Mouse (Mus musculus): ENCODE measurements at regions not wholly inside any gene's neighbourhood (a gene's known extent, or its start where the extent isn't known, plus 50 kb on each side); places are given as distances from the start of the nearest gene placed in this dataset.
A peak's percentile ranks its signal among the peaks of the same experiment; 100 is the strongest.

DNA sequence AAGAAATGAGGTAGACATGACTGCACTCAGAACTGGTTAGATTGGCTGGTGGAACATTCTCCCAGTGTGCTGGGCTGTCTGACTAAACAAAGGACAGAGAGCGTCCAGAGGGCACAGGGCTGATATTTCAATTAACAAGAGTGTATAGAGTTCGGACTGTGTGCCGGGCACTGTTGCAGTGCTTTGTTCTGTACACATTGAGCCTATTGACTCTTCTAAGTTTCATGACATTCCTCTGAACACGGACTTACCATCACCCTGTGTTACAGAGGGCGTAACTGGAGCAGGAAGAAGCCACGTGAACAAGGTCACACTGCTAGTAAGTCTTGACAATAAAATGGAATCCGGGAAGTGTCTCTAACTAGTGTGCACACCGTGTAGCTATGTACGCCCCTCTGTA, 92.1 kb upstream of the Barx2 start:
- no peak for DNase-seq (ENCODE audit: low read depth)

DNA sequence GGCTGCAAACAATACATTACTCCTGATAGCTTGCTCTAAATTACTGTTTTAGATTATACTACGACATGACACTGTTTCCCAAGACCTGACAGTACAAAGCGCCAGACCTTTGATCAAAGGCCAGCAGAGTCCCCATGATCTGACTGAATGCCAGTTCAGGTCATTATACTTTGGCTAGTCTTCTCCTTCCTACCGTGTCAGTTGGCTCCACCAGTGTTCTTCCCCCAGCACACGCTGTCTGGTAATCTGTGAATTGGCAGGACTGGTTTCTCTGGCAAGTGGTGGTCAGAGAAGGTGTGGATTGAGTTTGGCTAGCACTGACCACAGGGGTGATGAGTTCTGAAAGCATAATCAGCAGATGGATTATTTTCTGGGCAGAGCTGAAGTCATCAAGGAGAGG, 93.1 kb upstream of the Barx2 start:
- DNase-seq (ENCODE audit: low read depth): no peak

DNA sequence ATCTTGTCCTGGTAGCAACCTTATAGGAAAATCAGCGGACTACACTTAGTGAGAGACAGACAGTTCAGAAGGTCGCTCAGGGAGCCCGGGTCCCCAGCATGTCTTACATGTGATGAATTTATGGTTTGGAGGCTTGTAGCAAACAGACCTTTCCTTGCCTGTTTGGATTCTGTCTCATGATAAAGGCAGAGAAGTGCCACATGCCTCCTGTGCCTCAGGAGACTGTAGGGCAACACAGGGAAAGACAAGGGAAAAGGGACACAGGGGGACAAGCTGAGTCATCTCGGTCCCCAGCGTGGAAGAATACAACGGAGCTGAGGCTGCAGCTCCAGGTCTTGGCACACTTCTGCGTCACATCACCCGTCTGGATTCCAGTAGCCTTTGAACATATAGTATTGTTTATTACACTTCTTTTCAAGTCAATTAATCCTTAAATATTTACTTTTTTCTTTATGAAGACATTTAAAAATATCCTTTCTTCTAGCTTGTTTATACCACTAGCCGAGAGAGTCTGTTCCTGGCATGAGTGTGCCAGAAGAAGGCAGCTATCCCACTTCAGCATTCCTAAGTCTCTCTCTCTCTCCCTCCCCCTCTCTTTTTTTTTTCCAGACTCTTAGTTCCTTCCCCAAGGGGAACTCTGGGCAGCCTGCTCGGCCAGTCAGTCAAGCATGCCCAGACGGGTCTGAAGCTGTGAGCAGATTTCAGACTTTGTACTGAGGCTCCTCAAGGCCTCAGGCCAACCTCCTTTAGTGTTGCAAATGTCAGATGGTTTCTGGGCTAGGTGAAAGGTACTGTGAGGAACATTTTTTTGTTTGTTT, 97.9 kb upstream of the Barx2 start:
- DNase-seq (ENCODE audit: low read depth): no peak

DNA sequence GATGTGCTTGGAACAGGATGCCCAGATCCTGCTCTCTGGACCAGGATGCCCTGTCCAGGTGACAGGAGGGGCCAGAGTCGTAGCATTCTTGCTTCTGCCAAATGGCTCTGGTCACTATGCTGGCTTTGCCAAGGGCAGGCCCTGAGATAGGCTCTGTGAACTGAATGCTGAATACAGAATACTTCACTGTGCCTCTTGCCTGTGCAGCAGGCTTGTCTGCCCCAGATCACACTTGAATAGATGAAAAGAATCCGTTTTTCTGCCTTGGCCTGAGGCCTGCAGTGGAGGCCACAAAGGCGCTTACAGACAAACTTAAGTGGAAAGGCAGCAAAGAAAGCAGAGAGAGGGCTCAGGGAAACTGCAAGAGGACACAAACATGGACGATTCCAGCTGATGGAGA, 99.7 kb upstream of the Arhgap32 start:
- DNase-seq (ENCODE audit: low read depth): no peak

DNA sequence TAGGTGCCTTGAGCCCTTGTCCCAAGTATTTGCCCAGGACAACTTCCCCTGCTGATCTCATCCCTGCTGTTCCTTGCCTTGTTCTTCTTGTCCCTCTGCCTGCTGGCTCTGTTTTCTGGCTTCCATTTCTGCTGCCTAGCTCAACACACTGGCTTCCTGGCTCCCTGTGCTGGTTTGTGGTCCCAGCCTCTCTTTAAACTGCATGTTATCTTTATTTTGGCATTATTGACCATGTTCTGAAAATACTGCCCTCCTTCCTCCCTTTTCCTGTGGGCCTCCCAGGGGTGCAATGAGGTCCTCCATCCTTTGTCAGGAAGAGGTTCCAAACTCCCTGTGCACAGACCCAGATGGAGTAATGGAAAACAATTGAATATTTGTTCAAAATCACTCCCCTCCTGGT, 97.9 kb upstream of the Arhgap32 start:
- no peak for DNase-seq (ENCODE audit: low read depth)

DNA sequence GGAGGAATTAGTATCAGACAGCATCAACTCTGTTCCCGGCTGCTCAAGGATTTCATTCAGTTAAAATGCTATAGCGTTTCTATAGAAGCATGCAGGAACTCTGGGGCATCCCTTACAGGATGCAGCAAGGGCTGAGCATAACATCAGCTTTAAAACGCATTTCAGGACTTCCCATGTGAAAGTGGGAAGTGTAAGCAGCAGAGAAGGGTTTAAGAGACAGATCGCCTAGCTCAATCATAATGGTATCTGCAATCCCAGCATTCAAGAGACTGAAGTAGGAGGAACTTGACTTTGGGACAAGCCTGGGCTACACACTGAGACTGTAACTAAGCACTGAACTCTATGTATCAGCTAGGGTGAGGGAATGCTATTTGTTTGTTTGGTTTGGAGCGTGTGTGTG, 96.2 kb upstream of the Arhgap32 start:
- DNase-seq (ENCODE audit: low read depth): no peak

DNA sequence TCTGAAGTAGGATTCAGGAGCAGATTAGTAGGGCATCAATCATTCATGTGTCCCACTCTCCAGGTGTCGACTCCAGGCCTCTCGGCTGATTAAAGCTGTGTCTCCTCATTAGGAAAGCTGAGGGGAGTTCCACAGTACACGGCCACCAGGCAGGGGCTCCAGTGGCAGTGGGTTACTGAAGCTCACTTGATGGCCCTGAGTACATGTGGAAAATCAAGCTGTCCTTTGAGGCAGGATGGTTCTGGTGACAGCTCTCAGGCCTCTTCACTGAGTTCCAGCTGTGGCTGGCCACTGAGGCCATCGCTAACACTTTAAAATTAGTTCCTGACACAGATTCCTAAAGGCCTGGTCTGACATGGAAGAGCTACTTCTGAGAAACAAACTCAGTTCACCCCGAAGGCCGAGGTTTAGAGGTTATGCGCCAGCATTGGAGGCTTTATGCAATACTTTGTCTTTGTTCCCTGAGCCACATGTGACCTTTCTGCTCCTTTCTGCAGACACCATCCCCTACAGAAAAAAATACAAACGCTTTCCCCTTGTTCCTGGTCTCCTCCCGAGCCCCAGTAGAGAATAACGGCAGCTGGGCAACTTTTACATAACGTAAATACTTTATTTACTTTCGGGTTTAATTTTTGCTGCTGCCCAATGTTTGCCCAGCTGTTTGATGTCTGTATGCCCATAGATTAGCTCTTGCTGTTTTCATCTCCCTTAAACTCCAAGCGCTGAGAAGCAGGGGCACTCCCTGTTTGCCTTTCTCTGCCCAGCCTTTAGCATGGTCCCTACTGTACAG, 94.8 kb upstream of the Arhgap32 start:
- DNase-seq (ENCODE audit: low read depth): no peak

DNA sequence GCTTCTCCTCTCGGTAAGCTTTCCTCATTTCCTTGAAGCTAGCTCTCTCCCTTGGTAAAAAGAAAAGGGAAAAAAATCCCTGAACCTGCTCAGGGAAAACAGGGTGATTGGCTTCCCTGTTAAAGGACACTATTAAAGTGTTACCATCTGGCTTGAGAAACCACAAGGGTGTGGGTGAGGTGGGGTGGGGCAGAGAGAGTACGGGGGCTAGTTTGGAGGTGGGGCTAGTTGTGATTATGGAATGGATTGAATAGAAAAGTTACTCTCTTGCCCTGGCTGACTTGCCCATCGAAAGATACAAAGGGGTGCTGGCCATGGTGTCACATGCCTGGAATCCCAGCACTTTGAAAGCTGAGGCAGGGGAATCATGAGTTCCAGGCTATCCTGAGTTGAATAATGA, 94.2 kb upstream of the Arhgap32 start:
- no peak for DNase-seq (ENCODE audit: low read depth)

DNA sequence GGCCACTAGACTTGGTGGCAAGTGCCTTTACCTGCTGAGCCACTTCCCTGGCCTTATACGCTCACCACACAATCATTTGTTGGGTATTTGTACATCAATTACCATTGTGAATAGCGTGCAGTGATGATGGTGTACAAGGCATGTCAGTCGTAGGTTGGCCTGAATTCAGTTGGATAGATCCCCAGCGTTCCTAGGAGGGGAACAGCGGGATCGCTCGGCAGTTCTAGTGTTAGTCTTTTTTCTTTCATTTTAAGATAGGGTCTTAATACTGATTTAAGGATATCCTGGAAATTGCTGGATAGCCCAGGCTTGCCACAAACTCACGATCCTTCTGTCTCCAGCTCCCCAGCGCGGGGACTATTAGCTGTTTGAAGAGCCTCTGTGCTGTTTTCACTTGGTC, 92.9 kb upstream of the Arhgap32 start:
- no peak for DNase-seq (ENCODE audit: low read depth)

DNA sequence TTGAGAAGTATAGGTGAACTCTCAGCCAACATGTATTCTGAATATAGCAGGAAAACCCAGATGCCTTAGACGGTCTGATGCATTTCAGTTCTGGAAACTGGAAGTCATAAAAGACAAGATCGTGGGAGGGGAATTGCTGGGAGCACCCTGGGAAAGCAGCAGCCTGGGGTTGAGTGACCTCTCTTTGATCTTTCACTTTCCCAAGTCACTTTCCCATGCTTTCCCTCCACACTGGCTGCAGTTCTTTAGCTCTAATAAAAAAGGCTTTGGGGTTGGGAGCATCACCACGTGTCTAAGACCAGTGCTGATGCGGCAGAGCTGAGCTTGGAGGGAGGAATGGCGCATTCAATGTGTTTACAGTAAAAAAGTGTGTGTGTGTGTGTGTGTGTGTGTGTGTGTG, 91.2 kb upstream of the Arhgap32 start:
- DNase-seq (ENCODE audit: low read depth): no peak

DNA sequence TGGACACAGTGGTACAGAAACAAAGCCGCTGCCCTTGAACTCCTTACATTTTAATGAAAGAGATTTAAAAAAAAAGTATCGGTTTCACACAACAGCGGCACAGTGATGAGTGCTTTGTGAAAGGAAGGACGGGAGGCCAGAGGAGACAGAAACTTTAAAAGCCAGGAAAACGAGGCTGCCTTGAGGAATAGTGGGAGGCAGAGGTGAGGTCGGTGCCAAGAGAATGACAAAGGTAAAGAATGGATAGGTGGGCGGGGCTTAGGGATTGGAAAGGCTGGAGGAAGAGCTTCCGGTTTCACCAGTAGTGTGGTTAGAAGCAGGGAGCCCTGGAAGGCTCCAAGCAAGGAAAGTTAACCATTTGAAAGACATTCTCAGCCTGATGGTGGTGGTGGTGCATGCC, 88.0 kb upstream of the Arhgap32 start:
- DNase-seq (ENCODE audit: low read depth): no peak

DNA sequence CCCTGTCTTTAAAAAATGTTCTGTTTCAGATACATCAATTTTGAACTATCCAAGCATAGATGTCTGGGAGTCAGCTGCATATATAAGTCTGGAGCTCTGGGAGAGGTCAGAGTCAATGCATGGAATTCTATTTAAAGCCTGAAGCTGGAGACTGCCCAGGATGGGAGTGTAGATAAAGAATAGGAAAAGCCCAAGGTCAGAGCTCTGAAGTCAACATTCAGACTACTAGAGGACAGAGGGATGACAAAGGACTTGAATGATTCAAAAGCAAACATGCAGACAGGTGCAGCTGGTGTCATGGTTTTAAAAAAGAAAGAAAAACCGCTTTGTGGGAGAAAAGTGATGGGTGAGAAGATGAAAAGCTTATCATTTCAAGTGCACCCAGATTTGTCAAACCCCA, 86.9 kb upstream of the Arhgap32 start:
- DNase-seq (ENCODE audit: low read depth): no peak

DNA sequence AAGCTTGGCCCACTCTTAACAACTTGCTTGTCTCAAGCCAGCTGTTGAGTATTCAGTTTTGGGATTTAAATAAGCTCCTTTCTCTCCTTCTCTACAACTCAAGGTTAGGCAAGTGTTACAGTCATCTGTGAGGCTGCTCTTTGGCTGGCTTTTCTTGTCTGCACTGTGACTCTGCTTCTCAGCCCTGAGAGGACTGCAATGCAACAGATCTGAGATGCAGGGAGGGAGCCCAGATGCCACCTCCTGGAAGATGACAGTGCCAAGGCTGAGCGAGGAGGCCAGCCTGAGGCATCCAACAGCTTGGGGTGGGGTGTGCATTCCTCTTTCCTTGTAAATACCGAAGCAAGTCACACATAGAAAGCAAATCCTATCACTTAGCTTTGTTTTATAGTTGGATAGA, 86.2 kb upstream of the Arhgap32 start:
- DNase-seq (ENCODE audit: low read depth): no peak

DNA sequence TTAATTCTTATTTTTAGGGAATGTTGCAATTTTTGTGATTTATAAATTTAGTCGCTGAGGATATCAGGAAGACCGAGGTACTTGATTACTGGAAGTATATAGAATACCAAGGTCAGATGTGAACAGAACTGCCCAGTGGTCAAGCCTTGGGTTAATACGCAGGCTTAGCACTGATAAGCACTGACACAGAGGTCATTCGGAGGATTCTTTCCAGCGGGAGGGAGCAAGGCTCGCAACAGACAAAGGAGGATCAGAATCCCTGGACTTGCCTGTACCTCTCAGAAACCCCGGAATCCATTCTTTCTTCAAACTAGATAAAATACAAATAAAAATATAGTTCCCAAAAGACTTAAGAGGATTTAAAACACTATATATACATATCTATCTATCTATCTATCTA, 85.7 kb upstream of the Arhgap32 start:
- no peak for DNase-seq (ENCODE audit: low read depth)

DNA sequence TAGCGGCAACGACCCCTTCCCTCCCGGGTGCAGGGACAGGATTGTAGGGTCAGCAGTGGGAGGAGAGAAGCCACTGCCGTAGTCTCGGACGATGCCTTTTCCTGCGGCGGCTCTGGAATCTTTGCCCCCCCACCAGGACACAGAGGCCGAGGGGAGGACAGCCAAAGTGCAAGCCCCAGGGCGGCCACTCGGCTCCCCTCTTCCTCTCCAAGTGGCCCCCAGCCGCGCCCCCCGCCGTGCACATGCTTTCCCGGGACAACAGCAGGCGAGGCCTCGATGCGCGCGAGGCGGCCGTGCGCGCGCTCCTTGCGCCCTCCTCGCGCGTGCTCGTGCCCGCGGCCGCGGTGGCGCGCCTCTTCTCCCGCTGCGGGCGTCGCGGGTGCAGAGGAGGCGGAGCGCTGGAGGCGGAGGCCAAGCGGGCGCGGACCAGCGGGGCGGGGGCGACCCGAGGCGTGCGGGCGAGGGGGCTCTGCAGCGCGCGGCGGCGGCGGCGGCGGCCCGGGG, 83.9 kb upstream of the Arhgap32 start:
- peak; percentile 11 for DNase-seq (ENCODE audit: low read depth)

DNA sequence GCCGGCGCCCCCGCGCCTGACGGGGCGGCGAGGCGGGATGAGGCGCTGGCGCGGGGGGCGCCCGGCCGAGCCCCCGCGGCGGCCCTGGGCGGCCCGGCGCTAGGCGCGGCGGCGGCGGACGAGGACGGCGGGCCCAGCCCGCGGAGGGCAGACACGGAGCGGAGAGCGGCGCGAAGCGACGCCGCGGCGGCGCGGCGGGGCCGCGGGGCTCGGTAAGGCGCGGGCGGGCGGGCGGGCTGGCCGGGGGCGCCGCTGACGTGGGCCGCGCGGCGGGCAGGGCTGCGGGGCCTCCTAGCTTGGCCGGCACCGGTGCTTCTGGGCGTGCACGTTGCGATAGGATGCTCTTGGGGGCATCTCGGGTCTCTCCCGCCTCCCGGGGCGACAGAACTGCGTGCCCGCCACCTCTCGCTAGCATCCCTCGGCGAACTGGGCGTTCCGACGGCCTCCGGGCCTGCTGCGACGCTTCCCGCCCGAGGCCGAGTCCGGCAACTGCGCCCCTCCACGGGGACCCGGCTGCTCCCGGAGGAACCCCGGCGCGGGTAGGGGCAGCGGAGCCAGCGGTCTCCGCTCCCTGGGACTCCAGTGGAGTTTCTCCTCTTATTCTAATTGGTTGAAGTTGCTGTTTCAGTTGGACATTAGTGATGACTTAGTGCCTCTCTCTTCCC, 83.3 kb upstream of the Arhgap32 start:
- DNase-seq (ENCODE audit: low read depth): peak; percentile 4

DNA sequence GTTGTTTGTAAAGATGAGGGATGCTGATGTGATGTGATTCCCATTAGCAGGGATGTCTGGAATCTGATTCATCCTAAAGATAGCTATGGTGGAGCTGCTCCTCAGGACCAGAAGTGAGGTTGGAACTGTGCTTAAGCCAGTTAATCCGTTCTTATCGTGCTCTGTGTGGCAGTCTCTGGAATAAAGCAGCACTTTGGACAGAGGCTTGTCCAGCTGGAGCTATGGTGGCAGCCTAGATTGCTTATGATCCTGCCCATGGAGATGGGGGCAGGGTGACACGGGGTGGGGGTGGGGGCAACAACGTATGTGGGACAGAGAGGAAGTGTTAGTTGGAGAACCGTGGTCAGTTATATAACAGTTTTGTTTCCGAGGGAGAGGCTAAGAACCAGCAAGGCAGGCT, 82.0 kb upstream of the Arhgap32 start:
- DNase-seq (ENCODE audit: low read depth): no peak

DNA sequence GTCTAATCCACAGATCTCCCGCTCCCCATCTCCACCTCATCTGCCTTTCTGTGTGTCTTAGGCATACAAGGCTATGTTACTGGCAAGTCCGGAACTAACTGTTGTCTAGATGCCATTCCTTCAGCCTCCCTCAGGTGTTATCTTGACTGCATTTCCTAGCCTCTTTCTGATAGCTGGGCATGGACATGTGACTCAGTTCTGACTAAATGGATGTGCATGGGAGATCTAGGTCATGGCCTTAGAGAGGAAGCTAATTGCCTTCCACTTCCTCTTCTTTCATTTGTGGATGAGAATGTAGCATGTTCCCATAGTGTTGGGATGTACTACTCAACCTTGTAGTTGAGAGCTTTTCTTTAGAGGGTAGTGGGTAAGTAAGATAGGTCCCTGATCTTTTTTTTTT, 75.9 kb upstream of the Arhgap32 start:
- DNase-seq (ENCODE audit: low read depth): no peak

DNA sequence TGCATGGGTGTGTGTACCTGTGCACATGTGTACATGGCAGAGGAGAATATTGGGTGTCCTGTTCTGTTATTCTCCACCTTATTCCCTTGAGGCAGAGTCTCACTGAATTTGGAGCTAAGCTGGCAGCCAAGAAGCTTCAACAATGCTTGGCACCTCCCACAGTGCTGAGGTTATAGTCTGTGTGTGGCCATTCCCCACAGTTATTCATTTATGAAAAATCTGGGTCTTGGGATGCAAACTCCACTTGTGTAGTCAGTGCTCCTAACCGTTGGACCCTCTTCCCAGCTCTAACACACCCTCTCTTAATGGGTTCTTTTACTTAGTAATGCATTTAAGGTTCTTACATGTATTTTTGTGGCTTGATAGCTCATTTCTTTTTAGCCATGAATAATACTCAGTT, 72.6 kb upstream of the Arhgap32 start:
- no peak for DNase-seq (ENCODE audit: low read depth)

DNA sequence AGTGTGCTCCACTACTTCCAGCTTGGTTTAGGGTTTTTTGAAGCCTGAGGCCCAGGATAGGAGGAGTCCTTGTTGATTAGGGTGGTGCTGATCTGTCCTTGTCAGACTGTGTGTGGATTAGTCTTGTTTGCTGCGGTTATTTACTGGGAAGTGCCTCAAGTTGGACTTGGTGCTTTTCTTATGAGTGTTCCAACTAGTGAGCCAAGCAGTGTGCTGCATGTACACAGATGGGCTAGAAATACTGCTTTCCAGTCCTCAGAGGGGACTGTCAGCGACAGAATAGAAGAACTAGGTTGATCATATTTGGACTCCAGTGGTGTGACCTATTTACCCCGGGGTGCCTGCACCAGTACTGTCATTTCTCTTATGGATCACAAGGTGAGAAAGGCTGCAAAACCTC, 69.1 kb upstream of the Arhgap32 start:
- DNase-seq (ENCODE audit: low read depth): no peak

DNA sequence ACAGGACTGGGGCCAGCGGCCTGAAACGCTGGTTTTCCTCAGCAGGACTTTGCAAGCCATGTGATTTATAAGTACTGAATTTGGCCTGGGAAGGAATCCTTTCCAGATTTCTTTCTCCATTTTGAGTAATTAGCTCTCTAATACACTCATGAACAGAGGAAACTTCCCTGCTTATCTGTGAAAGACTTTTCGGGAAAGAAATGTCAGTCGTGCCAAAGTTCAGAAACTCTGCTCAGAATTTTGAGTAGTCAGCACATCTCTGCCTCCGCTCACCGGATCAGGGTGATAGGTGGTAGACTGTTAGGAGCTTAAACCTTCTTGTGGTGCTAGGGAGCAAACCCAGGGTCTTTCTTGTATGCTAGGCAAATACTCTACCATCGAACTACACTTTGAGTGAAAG, 67.0 kb upstream of the Arhgap32 start:
- no peak for DNase-seq (ENCODE audit: low read depth)

DNA sequence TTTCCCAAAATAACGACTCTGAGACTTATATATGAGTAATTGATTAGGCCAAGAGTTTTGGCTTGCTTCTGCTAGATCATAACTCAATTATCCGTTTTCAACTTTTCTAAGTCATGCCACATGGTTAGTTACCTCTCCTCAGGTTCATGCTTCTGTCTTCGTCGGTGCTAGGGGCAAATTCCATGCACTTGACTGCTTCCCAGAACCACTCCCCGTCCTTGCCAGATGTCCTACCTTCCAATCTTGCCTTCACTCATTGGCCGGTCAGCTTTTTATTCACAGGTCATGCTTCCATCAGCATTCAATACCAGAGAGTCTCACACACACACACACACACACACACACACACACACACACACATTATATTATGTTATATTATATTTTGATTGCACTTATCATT, 66.4 kb upstream of the Arhgap32 start:
- no peak for DNase-seq (ENCODE audit: low read depth)
